Mouse (Mus musculus) midbrain, embryonic 10.5 days (tissue): ENCODE results near the gene Mlxipl. TPM values are rescaled to one million over a fixed set of nuclear protein-coding genes. Genes with fewer than 3 reads are reported as not detected.
"Not testable (repeated sequence)": the region's sequence is repeated elsewhere in the genome, so short reads cannot be mapped to it uniquely, and the experiment has no call there.

Source experiments
- DNase-seq: peaks from one replicate; pipeline ENCODE4 v3.0.0-alpha.2; 2017; ENCODE audit warnings: low spot score
- H3K27ac ChIP-seq: fragments of 300-500 bp; sonication (generic); replicated peaks from 2 replicates; pipeline ENCODE4 v1.5.1; 2016; ENCODE audit warnings: mild to moderate bottlenecking
- H3K27me3 ChIP-seq: fragments of 300-500 bp; sonication (generic); 2 replicates; pipeline ENCODE4 v1.6.1; 2016; ENCODE audit warnings: low read depth, mild to moderate bottlenecking; ENCODE audit not compliant: poor library complexity, severe bottlenecking
- H3K36me3 ChIP-seq: fragments of 300-500 bp; sonication (generic); 2 replicates; pipeline ENCODE4 v1.6.1; 2016; ENCODE audit warnings: mild to moderate bottlenecking, moderate library complexity
- H3K4me1 ChIP-seq: fragments of 300-500 bp; sonication (generic); 2 replicates; pipeline ENCODE4 v1.6.1; 2016
- H3K4me3 ChIP-seq: fragments of 300-500 bp; sonication (generic); 2 replicates; pipeline ENCODE4 v1.5.1; 2016; ENCODE audit warnings: mild to moderate bottlenecking, moderate library complexity
- H3K9me3 ChIP-seq: fragments of 300-500 bp; sonication (generic); replicated peaks from 2 replicates; pipeline ENCODE4 v1.6.1; 2016; ENCODE audit warnings: mild to moderate bottlenecking
- WGBS: fragments of 180-500 bp; shearing (Covaris S2); methylation state at CpG from one replicate; pipeline ENCODE4 v1.1.7; 2016; 5-methylcytosine and 5-hydroxymethylcytosine counted together
- polyA plus RNA-seq: library from polyadenylated mRNA; unstranded; fragments of >200 nt; fragmentation: Nextera tagmentation; extraction: Ambion mirVana; gene quantifications from 2 replicates; pipeline ENCODE4 v1.2.1, GENCODE M21; 2016

The Mlxipl gene
- polyA plus RNA-seq: 2.0 TPM in 2 replicates

- Histone ChIP-seq H3K9me3 (no peaks in the 10 kb centered on the region), H3K27ac (peak within 1 kb of the TSS; percentile 5; the same call in 1 of the 2 replicates), H3K4me3 (peak within 1 kb of the TSS; percentile 36), H3K27me3 (peaks cover 62% of the 10 kb centered on the region), H3K36me3 (no peaks in the 10 kb centered on the region), H3K4me1 (peaks cover 10% of the 10 kb centered on the region)
- 3% methylated on average over 39 of the region's 39 CpGs for WGBS
- no peak for DNase-seq
Observed at GRCm38 (mm10) chr5:135089653-135090052, at the start of gene Mlxipl. TSS of gene Mlxipl (plus strand) at chr5:135089890.

GRCm38 (mm10) chr5:135040059-135040458 is 49.6 kb upstream of the Mlxipl start:
- no peak for DNase-seq
- Histone ChIP-seq H3K36me3 (peaks cover 22% of the 10 kb centered on the region), H3K9me3 (no peaks in the 10 kb centered on the region), H3K27ac (peak overlapping the region; percentile 65), H3K4me1 (peaks cover 21% of the 10 kb centered on the region), H3K27me3 (no peaks in the 10 kb centered on the region), H3K4me3 (no peak overlapping the region)
- whole genome bisulfite sequencing: 52% methylated on average over 6 of the region's 6 CpGs

- Histone ChIP-seq H3K4me3 (no peak overlapping the region), H3K4me1 (peaks cover 21% of the 10 kb centered on the region), H3K27me3 (no peaks in the 10 kb centered on the region), H3K36me3 (peaks cover 29% of the 10 kb centered on the region), H3K9me3 (no peaks in the 10 kb centered on the region), H3K27ac (peak overlapping the region; percentile 65)
- WGBS: 85% methylated on average over 11 of the region's 11 CpGs
- DNase-seq: no peak
Observed at GRCm38 (mm10) chr5:135040777-135041176, 48.9 kb upstream of the Mlxipl start.

GRCm38 (mm10) chr5:135042105-135042788 is 47.4 kb upstream of the Mlxipl start:
- 0 out of 2 replicates have a peak overlapping the region, but pooled peaks have one; percentile 14 for H3K4me3 ChIP-seq
- H3K4me1 ChIP-seq: peaks cover 21% of the 10 kb centered on the region
- H3K27me3 ChIP-seq: no peaks in the 10 kb centered on the region
- 25% methylated on average over 21 of the region's 21 CpGs for WGBS
- no peak overlapping the region for H3K27ac ChIP-seq
- DNase-seq: no peak
- peaks cover 33% of the 10 kb centered on the region for H3K36me3 ChIP-seq
- H3K9me3 ChIP-seq: no peaks in the 10 kb centered on the region

- peaks cover 21% of the 10 kb centered on the region for H3K4me1 ChIP-seq
- WGBS: 85% methylated on average over 3 of the region's 3 CpGs
- DNase-seq: no peak
- H3K9me3 ChIP-seq: no peaks in the 10 kb centered on the region
- peaks cover 41% of the 10 kb centered on the region for H3K36me3 ChIP-seq
- H3K27ac ChIP-seq: no peak overlapping the region
- H3K27me3 ChIP-seq: no peaks in the 10 kb centered on the region
- H3K4me3 ChIP-seq: no peak overlapping the region
Observed at GRCm38 (mm10) chr5:135044575-135044974, 45.1 kb upstream of the Mlxipl start.

- DNase-seq: no peak
- H3K4me3 ChIP-seq: no peak overlapping the region
- WGBS: 96% methylated on average over 5 of the region's 5 CpGs
- no peak overlapping the region for H3K27ac ChIP-seq
- no peaks in the 10 kb centered on the region for H3K4me1 ChIP-seq
- H3K27me3 ChIP-seq: no peaks in the 10 kb centered on the region
- H3K36me3 ChIP-seq: peaks cover 75% of the 10 kb centered on the region
- H3K9me3 ChIP-seq: no peaks in the 10 kb centered on the region
Observed at GRCm38 (mm10) chr5:135048539-135048938, 41.2 kb upstream of the Mlxipl start.

GRCm38 (mm10) chr5:135049268-135049667 is 40.4 kb upstream of the Mlxipl start:
- H3K9me3 ChIP-seq, H3K4me1 ChIP-seq, H3K4me3 ChIP-seq, H3K27ac ChIP-seq, H3K27me3 ChIP-seq, DNase-seq: not testable (repeated sequence)
- peaks cover 79% of the 10 kb centered on the region for H3K36me3 ChIP-seq
- 92% methylated on average over 6 of the region's 6 CpGs for WGBS

GRCm38 (mm10) chr5:135053356-135053755 is 36.3 kb upstream of the Mlxipl start:
- H3K4me3 ChIP-seq: no peak overlapping the region
- H3K27me3 ChIP-seq: no peaks in the 10 kb centered on the region
- DNase-seq: no peak
- no peak overlapping the region for H3K27ac ChIP-seq
- H3K9me3 ChIP-seq: no peaks in the 10 kb centered on the region
- H3K4me1 ChIP-seq: no peaks in the 10 kb centered on the region
- H3K36me3 ChIP-seq: peaks cover 97% of the 10 kb centered on the region
- WGBS: 94% methylated on average over 12 of the region's 12 CpGs

- Histone ChIP-seq H3K4me3 (peak within 1 kb of the TSS; percentile 88), H3K27me3 (no peaks in the 10 kb centered on the region), H3K4me1 (peaks cover 27% of the 10 kb centered on the region), H3K9me3 (no peaks in the 10 kb centered on the region), H3K27ac (peak within 1 kb of the TSS; percentile 87), H3K36me3 (peaks cover 63% of the 10 kb centered on the region)
- peak; percentile 97 for DNase-seq
- under 1% methylated on average over 52 of the region's 52 CpGs for WGBS
Observed at GRCm38 (mm10) chr5:135063629-135064381, 25.9 kb upstream of the Mlxipl start, which contains the start of gene Dnajc30. TSS of gene Dnajc30 (plus strand) at chr5:135064202.

- Histone ChIP-seq H3K4me3 (peak overlapping the region; percentile 88), H3K36me3 (peaks cover 58% of the 10 kb centered on the region), H3K27ac (peak overlapping the region; percentile 87), H3K9me3 (no peaks in the 10 kb centered on the region), H3K27me3 (no peaks in the 10 kb centered on the region), H3K4me1 (peaks cover 27% of the 10 kb centered on the region)
- no peak for DNase-seq
- under 1% methylated on average over 40 of the region's 40 CpGs for WGBS
Observed at GRCm38 (mm10) chr5:135064382-135064766, 25.3 kb upstream of the Mlxipl start.

- peak within 1 kb of the TSS; percentile 87 for H3K27ac ChIP-seq
- not testable (repeated sequence) for DNase-seq
- WGBS: 79% methylated on average over 9 of the region's 9 CpGs
Observed at GRCm38 (mm10) chr5:135064909-135065446, 24.7 kb upstream of the Mlxipl start, which contains the start of gene Bud23. TSS of gene Bud23 (minus strand) at chr5:135064959.

GRCm38 (mm10) chr5:135066008-135066407 is 23.7 kb upstream of the Mlxipl start:
- 92% methylated on average over 3 of the region's 3 CpGs for WGBS

More at GRCm38 (mm10) chr5:135064909-135065446, 24.7 kb upstream of the Mlxipl start, which contains the start of gene Bud23:
- Histone ChIP-seq H3K36me3 (peaks cover 52% of the 10 kb centered on the region), H3K4me3 (peak within 1 kb of the TSS; percentile 88), H3K4me1 (peaks cover 27% of the 10 kb centered on the region)
- not testable (repeated sequence) for H3K27me3 ChIP-seq, H3K9me3 ChIP-seq

More at GRCm38 (mm10) chr5:135066008-135066407, 23.7 kb upstream of the Mlxipl start:
- Histone ChIP-seq H3K27me3 (no peaks in the 10 kb centered on the region), H3K4me3 (no peak overlapping the region), H3K9me3 (no peaks in the 10 kb centered on the region), H3K27ac (no peak overlapping the region), H3K4me1 (peaks cover 27% of the 10 kb centered on the region), H3K36me3 (peaks cover 41% of the 10 kb centered on the region)
- DNase-seq: no peak
